Mouse (Mus musculus) liver, adult 2 months (tissue): Measurements from ENCODE around the gene Ints1. TPM values are rescaled to one million over a fixed set of nuclear protein-coding genes. Genes with fewer than 3 reads are reported as not detected.

Source experiments
- DNase-seq: peaks from one replicate; pipeline ENCODE4 v3.0.0-alpha.2; 2011; ENCODE audit warnings: low read depth, low spot score; ENCODE audit errors: extremely low read depth
- H3K27ac ChIP-seq: fragments of 200-500 bp; replicated peaks from 2 replicates; pipeline ENCODE4 v1.5.1; 2012; ENCODE audit warnings: low read depth, mild to moderate bottlenecking, control low read depth, inconsistent platforms, low read length; ENCODE audit not compliant: insufficient read depth
- H3K27me3 ChIP-seq: fragments of 200-500 bp; 2 replicates; pipeline ENCODE4 v1.6.1; 2012; ENCODE audit warnings: mild to moderate bottlenecking, moderate library complexity, low read length, inconsistent platforms; ENCODE audit not compliant: control insufficient read depth, insufficient read depth
- H3K36me3 ChIP-seq: fragments of 200-500 bp; 2 replicates; pipeline ENCODE4 v1.6.1; 2012; ENCODE audit warnings: low read length, inconsistent platforms; ENCODE audit not compliant: control insufficient read depth, insufficient read depth
- H3K4me1 ChIP-seq: fragments of 200-500 bp; 2 replicates; pipeline ENCODE4 v1.6.1; 2011; ENCODE audit warnings: low read length; ENCODE audit not compliant: control insufficient read depth, insufficient read depth
- H3K4me3 ChIP-seq: fragments of 200-500 bp; 2 replicates; pipeline ENCODE4 v1.5.1; 2011; ENCODE audit warnings: low read depth, mild to moderate bottlenecking, control low read depth, low read length, moderate library complexity; ENCODE audit not compliant: insufficient read depth
- H3K79me2 ChIP-seq: fragments of 200-500 bp; 2 replicates; pipeline ENCODE4 v1.6.1; 2012; ENCODE audit warnings: inconsistent platforms, mild to moderate bottlenecking, low read length, moderate library complexity; ENCODE audit not compliant: control insufficient read depth, insufficient read depth
- H3K9ac ChIP-seq: fragments of 200-500 bp; 2 replicates; pipeline ENCODE4 v1.6.1; 2012; ENCODE audit warnings: low read depth, mild to moderate bottlenecking, control low read depth, inconsistent platforms, low read length
- CTCF ChIP-seq: fragments of 200-500 bp; IDR thresholded peaks from 2 replicates; pipeline ENCODE4 v1.5.1; 2011; ENCODE audit warnings: low read depth, low read length, control low read depth
- POLR2A ChIP-seq: fragments of 200-500 bp; IDR thresholded peaks from 2 replicates; pipeline ENCODE4 v1.6.1; 2011; ENCODE audit warnings: low read length, control low read depth; ENCODE audit not compliant: insufficient read depth; ENCODE audit errors: extremely low read depth
- WGBS: fragments of 180-500 bp; shearing (Covaris S2); methylation state at CpG from one replicate; pipeline ENCODE4 v1.1.7; 2018; 5-methylcytosine and 5-hydroxymethylcytosine counted together
- polyA plus RNA-seq: library from polyadenylated mRNA; depleted of rRNA; stranded (reverse); fragments of >200 nt; gene quantifications from 2 replicates; pipeline ENCODE4 v1.2.3, GENCODE M21; 2012
- total RNA-seq: library from RNA; depleted of rRNA; stranded (reverse); fragments of >200 nt; gene quantifications from 2 replicates; pipeline ENCODE4 v1.2.3, GENCODE M21; 2014

Ints1 gene
- total and polyA plus RNA-seq, 2 experiments, result 10.0 to 25.2 TPM

DNA sequence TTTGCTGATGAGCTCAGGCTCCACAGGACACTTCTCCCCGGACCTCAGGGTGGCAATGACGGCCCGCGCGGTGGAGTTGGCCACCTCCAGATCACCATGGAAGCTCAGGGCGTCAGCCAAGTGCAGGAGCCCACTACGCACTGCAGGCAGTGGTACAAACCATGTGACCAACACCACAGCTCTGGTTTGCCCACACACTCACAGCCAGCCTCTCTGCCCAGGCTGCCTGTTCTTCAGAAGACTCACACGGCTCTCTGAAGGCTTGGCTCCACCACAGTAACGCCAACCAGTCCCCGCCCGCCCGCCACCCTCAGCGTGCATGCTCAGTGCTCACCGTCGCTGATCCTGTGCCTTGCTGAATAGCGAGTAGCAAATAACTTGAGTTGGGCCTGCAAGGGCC is 17.4 kb downstream of the Ints1 start:
- Histone ChIP-seq H3K79me2 (no peaks in the 10 kb centered on the region), H3K4me1 (no peaks in the 10 kb centered on the region), H3K9ac (no peak overlapping the region), H3K27ac (no peak overlapping the region), H3K27me3 (no peaks in the 10 kb centered on the region), H3K4me3 (no peak overlapping the region), H3K36me3 (no peaks in the 10 kb centered on the region)
- WGBS, result 92% methylated on average over 16 of the region's 16 CpGs
- no peak for DNase-seq
- no peak for TF ChIP-seq CTCF
- TF ChIP-seq POLR2A, result no peak

DNA sequence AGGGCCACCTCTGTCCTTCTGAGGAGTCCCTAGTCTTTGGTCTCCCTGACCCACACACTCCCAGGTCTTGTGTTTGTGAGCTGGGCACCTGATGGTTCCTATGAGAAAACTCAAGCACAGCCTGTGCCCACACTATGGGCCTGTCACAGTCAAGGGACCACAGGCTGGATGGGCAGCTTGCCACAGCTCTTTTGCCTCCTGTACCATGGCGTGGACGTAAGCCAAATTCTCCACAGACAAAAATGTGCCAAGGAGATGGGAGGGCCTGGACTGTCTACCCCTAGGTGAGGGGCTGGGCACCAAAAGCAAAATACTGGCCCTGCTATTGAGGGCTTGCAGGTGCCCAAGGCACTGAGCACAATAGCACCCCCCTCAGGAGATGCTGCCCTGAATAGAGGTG is 18.9 kb downstream of the Ints1 start:
- Histone ChIP-seq H3K4me1 (no peaks in the 10 kb centered on the region), H3K9ac (no peak overlapping the region), H3K4me3 (no peak overlapping the region), H3K79me2 (no peaks in the 10 kb centered on the region), H3K27me3 (no peaks in the 10 kb centered on the region), H3K27ac (no peak overlapping the region), H3K36me3 (no peaks in the 10 kb centered on the region)
- 89% methylated on average over 2 of the region's 2 CpGs for WGBS
- DNase-seq, result no peak
- no peak for TF ChIP-seq CTCF

- no peaks in the 10 kb centered on the region for H3K4me1 ChIP-seq
- no peak for DNase-seq
- H3K27ac ChIP-seq, result no peak overlapping the region
- H3K79me2 ChIP-seq, result no peaks in the 10 kb centered on the region
- H3K4me3 ChIP-seq, result no peak overlapping the region
- TF ChIP-seq POLR2A (no peak), CTCF (no peak)
- H3K36me3 ChIP-seq, result no peaks in the 10 kb centered on the region
- H3K27me3 ChIP-seq, result no peaks in the 10 kb centered on the region
- 85% methylated on average over 12 of the region's 12 CpGs for WGBS
- no peak overlapping the region for H3K9ac ChIP-seq
These were observed 19.3 kb downstream of the Ints1 start for GRCm38 (mm10) chr5:139756135-139756534.

DNA sequence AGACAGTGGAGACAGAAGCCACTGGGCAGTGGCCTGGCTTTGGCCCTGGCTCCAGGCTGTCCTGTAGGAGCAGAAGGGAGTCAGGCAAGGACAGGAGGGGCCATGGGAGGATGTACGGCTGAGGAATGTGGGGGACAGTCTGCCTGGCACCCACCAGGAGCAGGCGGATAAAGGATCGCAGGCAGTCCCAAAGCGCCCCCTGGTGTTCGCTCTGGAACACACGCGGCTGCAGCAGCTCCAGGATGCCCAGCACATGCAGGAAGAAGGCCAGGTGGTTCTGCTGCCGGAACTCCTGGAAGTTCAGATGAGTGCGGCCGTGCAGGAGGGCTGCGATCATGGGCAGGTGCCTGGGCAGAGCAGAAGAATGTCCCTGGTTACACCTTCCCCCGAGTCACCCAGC is 20.7 kb downstream of the Ints1 start:
- Histone ChIP-seq H3K36me3 (no peaks in the 10 kb centered on the region), H3K9ac (no peak overlapping the region), H3K4me1 (no peaks in the 10 kb centered on the region), H3K27me3 (no peaks in the 10 kb centered on the region), H3K79me2 (no peaks in the 10 kb centered on the region), H3K4me3 (no peak overlapping the region), H3K27ac (no peak overlapping the region)
- WGBS, result 56% methylated on average over 12 of the region's 12 CpGs
- no peak for DNase-seq
- TF ChIP-seq POLR2A (no peak), CTCF (peak; percentile 82)

- TF ChIP-seq CTCF (peak; percentile 85), POLR2A (no peak)
- Histone ChIP-seq H3K9ac (no peak overlapping the region), H3K27me3 (no peaks in the 10 kb centered on the region), H3K4me3 (no peak overlapping the region), H3K79me2 (no peaks in the 10 kb centered on the region), H3K27ac (no peak overlapping the region), H3K36me3 (no peaks in the 10 kb centered on the region), H3K4me1 (no peaks in the 10 kb centered on the region)
- no peak for DNase-seq
These were observed 24.9 kb downstream of the Ints1 start for GRCm38 (mm10) chr5:139750535-139750934.

DNA sequence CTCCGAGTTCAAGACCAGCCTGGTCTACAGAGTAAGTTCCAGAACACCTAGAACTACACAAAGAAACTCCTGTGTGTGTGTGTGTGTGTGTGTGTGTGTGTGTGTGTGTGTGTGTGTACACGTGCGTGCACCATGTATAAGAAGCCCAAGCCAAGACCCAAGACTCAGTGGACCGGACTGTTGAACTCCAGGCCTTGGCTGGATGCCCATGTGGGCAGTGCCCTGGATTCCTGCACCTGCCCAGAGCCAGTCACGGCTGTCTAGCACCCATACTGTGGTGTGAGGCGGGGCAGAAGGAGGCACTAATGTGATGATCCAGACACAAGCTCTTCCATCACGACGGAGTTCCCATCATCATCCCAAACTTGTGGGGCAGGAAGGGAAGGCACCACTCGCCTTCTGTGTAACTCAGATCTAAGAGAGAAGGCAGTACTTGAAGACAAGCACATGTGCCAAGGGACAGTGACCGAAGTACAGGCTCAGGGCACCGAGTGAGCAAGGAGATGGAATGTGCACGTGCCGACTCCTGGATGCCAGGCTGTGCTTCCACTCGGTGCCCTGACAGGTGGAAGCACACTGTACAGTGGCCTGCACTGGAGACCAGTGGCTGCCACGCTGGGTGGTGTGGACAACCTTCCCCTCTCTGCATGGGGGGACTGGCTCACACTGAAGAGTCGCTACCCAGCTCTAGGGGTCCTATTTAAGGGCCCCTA is 25.9 kb downstream of the Ints1 start:
- no peaks in the 10 kb centered on the region for H3K27me3 ChIP-seq
- DNase-seq, result peak; percentile 72
- no peaks in the 10 kb centered on the region for H3K36me3 ChIP-seq
- no peak overlapping the region for H3K4me3 ChIP-seq
- H3K27ac ChIP-seq, result no peak overlapping the region
- H3K4me1 ChIP-seq, result no peaks in the 10 kb centered on the region
- no peaks in the 10 kb centered on the region for H3K79me2 ChIP-seq
- TF ChIP-seq POLR2A, result no peak
- TF ChIP-seq CTCF, result no peak
- 64% methylated on average over 16 of the region's 16 CpGs for WGBS
- H3K9ac ChIP-seq, result no peak overlapping the region
